Mouse (Mus musculus) hindbrain, embryonic 16.5 days (tissue): ENCODE results near the gene Rwdd4a. TPM values are rescaled to one million over a fixed set of nuclear protein-coding genes. Genes with fewer than 3 reads are reported as not detected.

Source experiments
- ATAC-seq: fragments of 200-750 bp; cut with Nextera tagmentation; 2 replicates; pipeline ENCODE4 v1.8.0; 2017; ENCODE audit warnings: moderate TSS enrichment, moderate library complexity
- H3K27ac ChIP-seq: fragments of 300-500 bp; sonication (generic); 2 replicates; pipeline ENCODE4 v1.5.1; 2014; ENCODE audit warnings: low read depth, mild to moderate bottlenecking, control low read depth, low read length, moderate library complexity
- H3K27me3 ChIP-seq: fragments of 300-500 bp; sonication (generic); replicated peaks from 2 replicates; pipeline ENCODE4 v1.6.1; 2014; ENCODE audit warnings: low read length; ENCODE audit not compliant: control insufficient read depth, insufficient read depth
- H3K36me3 ChIP-seq: fragments of 300-500 bp; sonication (generic); 2 replicates; pipeline ENCODE4 v1.6.1; 2014; ENCODE audit warnings: mild to moderate bottlenecking, low read length, moderate library complexity, mixed read lengths; ENCODE audit not compliant: control insufficient read depth, insufficient read depth
- H3K4me1 ChIP-seq: fragments of 300-500 bp; sonication (generic); 2 replicates; pipeline ENCODE4 v1.6.1; 2014; ENCODE audit warnings: low read depth, low read length; ENCODE audit not compliant: control insufficient read depth, insufficient read depth
- H3K4me2 ChIP-seq: fragments of 300-500 bp; sonication (generic); 2 replicates; pipeline ENCODE4 v1.6.1; 2014; ENCODE audit warnings: mild to moderate bottlenecking, low read length, control low read depth, moderate library complexity
- H3K4me3 ChIP-seq: fragments of 300-500 bp; sonication (generic); 2 replicates; pipeline ENCODE4 v1.5.1; 2014; ENCODE audit warnings: mild to moderate bottlenecking, low read length, control low read depth, moderate library complexity
- H3K9ac ChIP-seq: fragments of 300-500 bp; sonication (generic); 2 replicates; pipeline ENCODE4 v1.6.1; 2014; ENCODE audit warnings: low read depth, mild to moderate bottlenecking, control low read depth, low read length, moderate library complexity
- H3K9me3 ChIP-seq: fragments of 300-500 bp; sonication (generic); 2 replicates; pipeline ENCODE4 v1.6.1; 2014; ENCODE audit warnings: mild to moderate bottlenecking, low read length, moderate library complexity; ENCODE audit not compliant: control insufficient read depth
- WGBS: fragments of 180-500 bp; shearing (Covaris S2); extraction: QIAGEN DNeasy Blood & Tissue Kit; methylation state at CpG from one replicate; pipeline ENCODE4 v1.1.7; 2014; 5-methylcytosine and 5-hydroxymethylcytosine counted together
- polyA plus RNA-seq: library from polyadenylated mRNA; unstranded; fragments of >200 nt; fragmentation: Nextera tagmentation; extraction: Ambion mirVana; gene quantifications from 2 replicates; pipeline ENCODE4 v1.2.1, GENCODE M21; 2015

Gene Rwdd4a
- polyA plus RNA-seq, 1 experiment from 2014 or later = 31.6 TPM

- no peaks in the 10 kb centered on the region for H3K4me1 ChIP-seq
- 96% methylated on average over 15 of the region's 15 CpGs for WGBS
- no peak overlapping the region for H3K4me3 ChIP-seq
- no peak overlapping the region for H3K4me2 ChIP-seq
- no peak overlapping the region for H3K9ac ChIP-seq
- no peaks in the 10 kb centered on the region for H3K9me3 ChIP-seq
- H3K36me3 ChIP-seq = peaks cover 38% of the 10 kb centered on the region
- ATAC-seq = no peak
- no peak overlapping the region for H3K27ac ChIP-seq
- H3K27me3 ChIP-seq = no peaks in the 10 kb centered on the region
Observed at GRCm38 (mm10) chr8:47513601-47514000, 19.9 kb upstream of the Rwdd4a start.

DNA sequence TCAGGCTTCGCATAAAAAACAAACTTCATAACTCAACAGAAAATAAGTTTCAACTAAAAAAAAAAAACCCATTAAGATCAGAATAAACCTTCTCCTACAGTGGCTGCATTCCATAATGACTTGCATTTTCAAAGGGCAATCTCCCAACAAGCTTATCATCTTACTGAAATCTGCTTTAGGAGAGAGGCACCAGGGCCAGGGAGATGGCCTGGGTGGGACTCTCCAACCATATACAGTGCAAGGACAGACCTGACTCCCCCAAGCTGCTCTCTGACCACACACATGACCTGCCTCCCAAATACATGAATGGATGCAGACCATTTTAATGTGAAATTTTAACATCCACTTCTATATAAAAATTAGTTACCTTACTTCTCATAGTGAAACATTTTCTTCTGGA is 5.4 kb upstream of the Rwdd4a start:
- ATAC-seq = no peak
- no peak overlapping the region for H3K27ac ChIP-seq
- peaks cover 25% of the 10 kb centered on the region for H3K36me3 ChIP-seq
- no peak overlapping the region for H3K4me3 ChIP-seq
- no peaks in the 10 kb centered on the region for H3K27me3 ChIP-seq
- peaks cover 13% of the 10 kb centered on the region for H3K4me1 ChIP-seq
- H3K9me3 ChIP-seq = no peaks in the 10 kb centered on the region
- no peak overlapping the region for H3K9ac ChIP-seq
- WGBS = 96% methylated on average over 1 of the region's 1 CpGs
- no peak overlapping the region for H3K4me2 ChIP-seq

- 42% methylated on average over 4 of the region's 4 CpGs for WGBS
- Histone ChIP-seq H3K9ac (no peak overlapping the region), H3K4me2 (no peak overlapping the region), H3K9me3 (no peaks in the 10 kb centered on the region), H3K36me3 (peaks cover 8% of the 10 kb centered on the region), H3K27ac (no peak overlapping the region), H3K4me1 (peaks cover 17% of the 10 kb centered on the region), H3K27me3 (no peaks in the 10 kb centered on the region), H3K4me3 (no peak overlapping the region)
- ATAC-seq = no peak
Observed at GRCm38 (mm10) chr8:47538323-47538722, 4.9 kb downstream of the Rwdd4a start.

- no peak overlapping the region for H3K9ac ChIP-seq
- H3K4me2 ChIP-seq = no peak overlapping the region
- no peaks in the 10 kb centered on the region for H3K9me3 ChIP-seq
- no peak for ATAC-seq
- H3K27me3 ChIP-seq = no peaks in the 10 kb centered on the region
- no peak overlapping the region for H3K27ac ChIP-seq
- WGBS = 95% methylated on average over 16 of the region's 16 CpGs
- no peaks in the 10 kb centered on the region for H3K4me1 ChIP-seq
- H3K36me3 ChIP-seq = peaks cover 33% of the 10 kb centered on the region
- no peak overlapping the region for H3K4me3 ChIP-seq
Observed at GRCm38 (mm10) chr8:47542746-47543145, 9.3 kb downstream of the Rwdd4a start.

GRCm38 (mm10) chr8:47544094-47544493 is 10.6 kb downstream of the Rwdd4a start:
- 94% methylated on average over 5 of the region's 5 CpGs for WGBS
- no peak for ATAC-seq
- H3K27ac ChIP-seq = no peak overlapping the region
- H3K4me1 ChIP-seq = no peaks in the 10 kb centered on the region
- no peak overlapping the region for H3K4me2 ChIP-seq
- H3K9me3 ChIP-seq = no peaks in the 10 kb centered on the region
- no peak overlapping the region for H3K4me3 ChIP-seq
- no peaks in the 10 kb centered on the region for H3K27me3 ChIP-seq
- H3K36me3 ChIP-seq = peaks cover 42% of the 10 kb centered on the region
- no peak overlapping the region for H3K9ac ChIP-seq

GRCm38 (mm10) chr8:47547102-47547501 is 13.6 kb downstream of the Rwdd4a start:
- H3K27ac ChIP-seq = no peak overlapping the region
- no peaks in the 10 kb centered on the region for H3K27me3 ChIP-seq
- H3K4me3 ChIP-seq = no peak overlapping the region
- H3K36me3 ChIP-seq = peaks cover 52% of the 10 kb centered on the region
- H3K4me2 ChIP-seq = no peak overlapping the region
- H3K9me3 ChIP-seq = no peaks in the 10 kb centered on the region
- no peak overlapping the region for H3K9ac ChIP-seq
- no peak for ATAC-seq
- H3K4me1 ChIP-seq = no peaks in the 10 kb centered on the region
- WGBS = 97% methylated on average over 10 of the region's 10 CpGs

DNA sequence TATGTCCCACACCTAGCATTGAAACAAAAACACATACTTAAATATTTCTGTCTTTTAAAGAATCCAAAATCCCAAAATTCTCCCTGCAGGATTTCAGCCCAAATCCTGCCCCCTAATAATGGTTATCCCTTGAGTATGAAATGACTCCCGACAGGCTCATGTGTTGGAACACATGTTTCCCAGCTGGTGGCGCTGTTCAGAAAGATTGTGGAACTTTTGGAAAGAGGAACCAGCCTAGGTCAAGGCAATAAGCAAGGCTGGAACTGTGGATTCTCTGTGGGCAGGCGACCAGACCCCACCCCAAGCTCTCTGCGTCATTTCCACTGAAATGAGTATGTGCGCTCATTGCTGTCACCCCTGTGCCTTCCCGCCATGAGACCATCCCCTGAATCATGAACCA is 20.1 kb downstream of the Rwdd4a start:
- no peak for ATAC-seq
- Histone ChIP-seq H3K9me3 (no peaks in the 10 kb centered on the region), H3K27ac (no peak overlapping the region), H3K27me3 (no peaks in the 10 kb centered on the region), H3K4me3 (no peak overlapping the region), H3K4me2 (no peak overlapping the region), H3K4me1 (no peaks in the 10 kb centered on the region), H3K9ac (no peak overlapping the region), H3K36me3 (peaks cover 26% of the 10 kb centered on the region)
- 87% methylated on average over 6 of the region's 6 CpGs for WGBS

DNA sequence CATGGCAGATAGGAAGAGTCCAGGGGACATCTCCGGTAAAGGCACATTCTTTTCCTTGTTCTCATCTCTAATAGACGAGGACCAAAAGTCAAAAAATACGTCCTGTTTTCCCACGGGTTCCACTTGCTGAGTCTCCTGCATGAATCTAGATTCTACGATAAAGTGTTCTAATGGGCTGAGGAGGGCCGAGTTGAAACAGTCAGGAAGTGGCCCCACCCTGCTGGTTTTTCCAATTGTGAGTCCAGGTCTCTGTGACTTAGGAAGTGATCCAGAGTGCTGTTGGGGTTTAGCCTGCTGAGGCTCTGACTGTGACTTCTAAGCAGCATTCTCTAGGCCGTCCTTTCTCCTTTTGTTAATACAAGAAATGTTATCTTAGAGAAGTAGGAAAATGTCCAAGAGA is 23.0 kb downstream of the Rwdd4a start:
- Histone ChIP-seq H3K27ac (no peak overlapping the region), H3K27me3 (no peaks in the 10 kb centered on the region), H3K4me2 (no peak overlapping the region), H3K36me3 (peaks cover 10% of the 10 kb centered on the region), H3K4me3 (no peak overlapping the region), H3K9me3 (no peaks in the 10 kb centered on the region), H3K4me1 (no peaks in the 10 kb centered on the region), H3K9ac (no peak overlapping the region)
- WGBS = 88% methylated on average over 7 of the region's 7 CpGs
- ATAC-seq = no peak

GRCm38 (mm10) chr8:47558274-47558673 is 24.8 kb downstream of the Rwdd4a start:
- Histone ChIP-seq H3K9me3 (no peaks in the 10 kb centered on the region), H3K36me3 (peaks cover 4% of the 10 kb centered on the region), H3K9ac (no peak overlapping the region), H3K27me3 (no peaks in the 10 kb centered on the region), H3K4me1 (no peaks in the 10 kb centered on the region), H3K4me2 (no peak overlapping the region), H3K27ac (no peak overlapping the region), H3K4me3 (no peak overlapping the region)
- no peak for ATAC-seq
- WGBS = 45% methylated on average over 7 of the region's 7 CpGs

GRCm38 (mm10) chr8:47560801-47561200 is 27.3 kb downstream of the Rwdd4a start:
- H3K27me3 ChIP-seq = no peaks in the 10 kb centered on the region
- H3K4me3 ChIP-seq = no peak overlapping the region
- no peaks in the 10 kb centered on the region for H3K4me1 ChIP-seq
- no peaks in the 10 kb centered on the region for H3K36me3 ChIP-seq
- H3K9me3 ChIP-seq = no peaks in the 10 kb centered on the region
- ATAC-seq = no peak
- WGBS = 91% methylated on average over 7 of the region's 7 CpGs
- H3K27ac ChIP-seq = no peak overlapping the region
- H3K9ac ChIP-seq = no peak overlapping the region
- no peak overlapping the region for H3K4me2 ChIP-seq
